Mouse (Mus musculus): ENCODE data around the gene Rnf216. TPM values are rescaled to one million over a fixed set of nuclear protein-coding genes. Genes with fewer than 3 reads are reported as not detected.

The Rnf216 gene
- polyA plus RNA-seq, 1 experiment from 2014 or later = 26.6 TPM

- Histone ChIP-seq H3K4me1 (no peaks in the 10 kb centered on the region), H3K4me2 (no peak overlapping the region), H3K27ac (replicated peaks) (no peak overlapping the region), H3K36me3 (peaks cover 26% of the 10 kb centered on the region), H3K4me3 (replicated peaks) (no peak overlapping the region), H3K27me3 (replicated peaks) (no peaks in the 10 kb centered on the region), H3K9ac (replicated peaks) (no peak overlapping the region), H3K9me3 (replicated peaks) (no peaks in the 10 kb centered on the region)
- 93% methylated on average over 7 of the region's 7 CpGs for WGBS
- ATAC-seq (ENCODE audit: low FRiP score) = no peak
Observed at GRCm38 (mm10) chr5:143095256-143095655, 17.5 kb downstream of the Rnf216 start.

- 74% methylated on average over 3 of the region's 3 CpGs for WGBS
- no peak overlapping the region for H3K9ac ChIP-seq (replicated peaks)
- no peak for ATAC-seq (ENCODE audit: low FRiP score)
- no peak overlapping the region for H3K4me2 ChIP-seq
- H3K36me3 ChIP-seq = peaks cover 48% of the 10 kb centered on the region
- H3K4me3 ChIP-seq (replicated peaks) = no peak overlapping the region
- no peaks in the 10 kb centered on the region for H3K9me3 ChIP-seq (replicated peaks)
- H3K27ac ChIP-seq (replicated peaks) = no peak overlapping the region
- H3K27me3 ChIP-seq (replicated peaks) = no peaks in the 10 kb centered on the region
- H3K4me1 ChIP-seq = no peaks in the 10 kb centered on the region
Observed at GRCm38 (mm10) chr5:143092891-143093290, 19.9 kb downstream of the Rnf216 start.

- Histone ChIP-seq H3K4me2 (no peak overlapping the region), H3K4me1 (no peaks in the 10 kb centered on the region), H3K36me3 (peaks cover 69% of the 10 kb centered on the region), H3K27me3 (replicated peaks) (no peaks in the 10 kb centered on the region), H3K9ac (replicated peaks) (no peak overlapping the region), H3K9me3 (replicated peaks) (no peaks in the 10 kb centered on the region), H3K4me3 (replicated peaks) (no peak overlapping the region), H3K27ac (replicated peaks) (no peak overlapping the region)
- 68% methylated on average over 4 of the region's 4 CpGs for WGBS
- no peak for ATAC-seq (ENCODE audit: low FRiP score)
Observed at GRCm38 (mm10) chr5:143084898-143085297, 27.9 kb downstream of the Rnf216 start.

- Histone ChIP-seq H3K4me2 (no peak overlapping the region), H3K9me3 (replicated peaks) (no peaks in the 10 kb centered on the region), H3K27ac (replicated peaks) (no peak overlapping the region), H3K27me3 (replicated peaks) (no peaks in the 10 kb centered on the region), H3K4me3 (replicated peaks) (no peak overlapping the region), H3K4me1 (no peaks in the 10 kb centered on the region), H3K36me3 (peaks cover 77% of the 10 kb centered on the region), H3K9ac (replicated peaks) (no peak overlapping the region)
- no peak for ATAC-seq (ENCODE audit: low FRiP score)
- 95% methylated on average over 1 of the region's 1 CpGs for WGBS
Observed at GRCm38 (mm10) chr5:143079806-143080205, 33.0 kb downstream of the Rnf216 start.

GRCm38 (mm10) chr5:143076603-143077143, 36.1 kb downstream of the Rnf216 start:
- Histone ChIP-seq H3K27me3 (replicated peaks) (no peaks in the 10 kb centered on the region), H3K9me3 (replicated peaks) (no peaks in the 10 kb centered on the region), H3K27ac (replicated peaks) (no peak overlapping the region), H3K9ac (replicated peaks) (no peak overlapping the region), H3K4me1 (no peaks in the 10 kb centered on the region), H3K4me2 (no peak overlapping the region), H3K36me3 (peaks cover 72% of the 10 kb centered on the region), H3K4me3 (replicated peaks) (no peak overlapping the region)
- 94% methylated on average over 3 of the region's 3 CpGs for WGBS
- no peak for ATAC-seq (ENCODE audit: low FRiP score)

- H3K4me3 ChIP-seq (replicated peaks) = no peak overlapping the region
- H3K36me3 ChIP-seq = peaks cover 71% of the 10 kb centered on the region
- no peaks in the 10 kb centered on the region for H3K4me1 ChIP-seq
- WGBS = 98% methylated on average over 2 of the region's 2 CpGs
- H3K27ac ChIP-seq (replicated peaks) = no peak overlapping the region
- no peaks in the 10 kb centered on the region for H3K9me3 ChIP-seq (replicated peaks)
- no peak overlapping the region for H3K9ac ChIP-seq (replicated peaks)
- H3K27me3 ChIP-seq (replicated peaks) = no peaks in the 10 kb centered on the region
- no peak for ATAC-seq (ENCODE audit: low FRiP score)
- H3K4me2 ChIP-seq = no peak overlapping the region
Observed at GRCm38 (mm10) chr5:143075987-143076386, 36.8 kb downstream of the Rnf216 start.

- H3K9ac ChIP-seq (replicated peaks) = no peak overlapping the region
- H3K36me3 ChIP-seq = peaks cover 38% of the 10 kb centered on the region
- no peaks in the 10 kb centered on the region for H3K9me3 ChIP-seq (replicated peaks)
- no peaks in the 10 kb centered on the region for H3K27me3 ChIP-seq (replicated peaks)
- WGBS = 91% methylated on average over 2 of the region's 2 CpGs
- H3K27ac ChIP-seq (replicated peaks) = no peak overlapping the region
- peaks cover 12% of the 10 kb centered on the region for H3K4me1 ChIP-seq
- no peak for ATAC-seq (ENCODE audit: low FRiP score)
- no peak overlapping the region for H3K4me2 ChIP-seq
- no peak overlapping the region for H3K4me3 ChIP-seq (replicated peaks)
Observed at GRCm38 (mm10) chr5:143069048-143069447, 43.7 kb downstream of the Rnf216 start.

- peaks cover 32% of the 10 kb centered on the region for H3K36me3 ChIP-seq
- no peak for ATAC-seq (ENCODE audit: low FRiP score)
Observed at GRCm38 (mm10) chr5:143068382-143068781, 44.4 kb downstream of the Rnf216 start.

GRCm38 (mm10) chr5:143066551-143066958, 46.2 kb downstream of the Rnf216 start:
- 9% methylated on average over 1 of the region's 1 CpGs for WGBS
- H3K36me3 ChIP-seq = peaks cover 29% of the 10 kb centered on the region

More at GRCm38 (mm10) chr5:143068382-143068781, 44.4 kb downstream of the Rnf216 start:
- peaks cover 18% of the 10 kb centered on the region for H3K4me1 ChIP-seq
- no peak overlapping the region for H3K9ac ChIP-seq (replicated peaks)
- no peak overlapping the region for H3K27ac ChIP-seq (replicated peaks)
- H3K4me3 ChIP-seq (replicated peaks) = no peak overlapping the region
- WGBS = 93% methylated on average over 3 of the region's 3 CpGs
- no peak overlapping the region for H3K4me2 ChIP-seq
- no peaks in the 10 kb centered on the region for H3K9me3 ChIP-seq (replicated peaks)
- H3K27me3 ChIP-seq (replicated peaks) = no peaks in the 10 kb centered on the region

GRCm38 (mm10) chr5:143066096-143066495, 46.7 kb downstream of the Rnf216 start:
- H3K27ac ChIP-seq (replicated peaks) = no peak overlapping the region
- H3K4me1 ChIP-seq = peaks cover 26% of the 10 kb centered on the region
- H3K4me2 ChIP-seq = no peak overlapping the region
- peaks cover 29% of the 10 kb centered on the region for H3K36me3 ChIP-seq
- ATAC-seq (ENCODE audit: low FRiP score) = no peak
- no peak overlapping the region for H3K4me3 ChIP-seq (replicated peaks)
- WGBS = 100% methylated on average over 1 of the region's 1 CpGs
- H3K27me3 ChIP-seq (replicated peaks) = no peaks in the 10 kb centered on the region
- no peaks in the 10 kb centered on the region for H3K9me3 ChIP-seq (replicated peaks)
- H3K9ac ChIP-seq (replicated peaks) = no peak overlapping the region

More at GRCm38 (mm10) chr5:143066551-143066958, 46.2 kb downstream of the Rnf216 start:
- H3K4me2 ChIP-seq = no peak overlapping the region
- no peak overlapping the region for H3K4me3 ChIP-seq (replicated peaks)
- no peak overlapping the region for H3K9ac ChIP-seq (replicated peaks)
- H3K27me3 ChIP-seq (replicated peaks) = no peaks in the 10 kb centered on the region
- no peak for ATAC-seq (ENCODE audit: low FRiP score)
- H3K9me3 ChIP-seq (replicated peaks) = no peaks in the 10 kb centered on the region
- no peak overlapping the region for H3K27ac ChIP-seq (replicated peaks)
- H3K4me1 ChIP-seq = peaks cover 22% of the 10 kb centered on the region

- no peak for ATAC-seq (ENCODE audit: low FRiP score)
- peaks cover 29% of the 10 kb centered on the region for H3K36me3 ChIP-seq
- no peak overlapping the region for H3K9ac ChIP-seq (replicated peaks)
- 68% methylated on average over 2 of the region's 2 CpGs for WGBS
- peaks cover 31% of the 10 kb centered on the region for H3K4me1 ChIP-seq
- H3K9me3 ChIP-seq (replicated peaks) = no peaks in the 10 kb centered on the region
- H3K4me2 ChIP-seq = no peak overlapping the region
- no peak overlapping the region for H3K27ac ChIP-seq (replicated peaks)
- no peaks in the 10 kb centered on the region for H3K27me3 ChIP-seq (replicated peaks)
- H3K4me3 ChIP-seq (replicated peaks) = no peak overlapping the region
Observed at GRCm38 (mm10) chr5:143065230-143065629, 47.6 kb downstream of the Rnf216 start.

GRCm38 (mm10) chr5:143062251-143062650, 50.5 kb downstream of the Rnf216 start:
- peak overlapping the region; percentile 71; the same call in 1 of the 2 replicates for H3K27ac ChIP-seq (replicated peaks)

More at GRCm38 (mm10) chr5:143062251-143062650, 50.5 kb downstream of the Rnf216 start:
- no peak for ATAC-seq (ENCODE audit: low FRiP score)
- Histone ChIP-seq H3K4me2 (no peak overlapping the region), H3K4me3 (replicated peaks) (no peak overlapping the region), H3K36me3 (peaks cover 10% of the 10 kb centered on the region), H3K4me1 (peaks cover 52% of the 10 kb centered on the region), H3K9me3 (replicated peaks) (no peaks in the 10 kb centered on the region), H3K9ac (replicated peaks) (no peak overlapping the region), H3K27me3 (replicated peaks) (no peaks in the 10 kb centered on the region)
- 89% methylated on average over 3 of the region's 3 CpGs for WGBS

All from neural tube, embryonic 15.5 days (tissue).